21 mouse cellular contexts compared by ENCODE assay signal in the genomic region with DNA sequence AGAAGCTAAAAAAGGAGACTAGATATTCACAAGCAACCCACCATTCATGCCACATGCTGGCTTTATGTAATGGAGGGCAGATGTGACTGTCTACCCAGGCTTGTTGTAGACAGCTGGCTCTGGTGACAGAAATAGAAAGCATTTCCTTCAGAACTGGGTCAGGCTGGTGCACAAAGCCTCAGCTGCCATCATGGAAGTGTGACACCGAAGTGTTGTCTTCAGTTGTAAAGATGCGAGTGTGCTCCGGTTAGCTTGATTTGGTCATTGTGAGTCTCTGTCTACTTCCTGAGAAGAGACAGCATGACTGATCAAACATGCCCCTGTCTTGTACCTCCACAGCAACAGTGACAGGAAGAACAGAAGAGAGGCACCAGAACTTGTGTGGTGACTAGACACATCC.
DNase-seq lines count a peak whose midpoint lies in the region; ATAC-seq lines count a peak whose summit lies in the region.
"Had no signal": no experiment of that assay in that cellular context is flagged by ENCODE, and none has a peak within 500 bp of the region (broad histone marks: within the 10 kb centered on the region; RNA-seq: fewer than 3 reads in every experiment).

No protein-coding gene starts in this region.

- peak; percentile 42 to 86 for DNase-seq in frontal cortex, postnatal 36 days (ENCODE audit: low spot score in 2 of 2)
- no peak for DNase-seq in frontal cortex, postnatal 10 days (ENCODE audit: low spot score in 2 of 2)
- DNase-seq in CD4-positive, CD25-positive, alpha-beta regulatory T cell, adult 2 months (ENCODE audit: low read depth, low spot score), result peak; percentile 26
- DNase-seq in left cerebral cortex, postnatal 14 days (ENCODE audit: low spot score in 2 of 2), result peak; percentile 40 to 81
- DNase-seq in thymus, adult 18-20 months, result peak; percentile 38 to 71
- no peak for DNase-seq in hindbrain, embryonic 14.5 days (ENCODE audit: low spot score)
- DNase-seq: adrenal gland, adult 2 months; cerebellum, adult 9-10 months; embryo, embryonic 11 days; gastrocnemius, postnatal 25 days; heart, postnatal 36 days; kidney, adult 8-10 months; lung, postnatal 10 days had no signal

- no peak overlapping the region for H3K4me2 ChIP-seq in kidney, embryonic 16.5 days (replicated peaks; ENCODE audit: low read depth, low read length)
- no peak overlapping the region for H3K4me2 ChIP-seq in hindbrain, embryonic 14.5 days (replicated peaks)
- H3K4me2 ChIP-seq: forebrain, embryonic 13.5 days; heart, embryonic 12.5 days; limb, embryonic 13.5 days; liver, embryonic 15.5 days; neural tube, embryonic 15.5 days had no signal

- no peaks in the 10 kb centered on the region for H3K27me3 ChIP-seq in kidney, embryonic 16.5 days (ENCODE audit: insufficient read depth, low read length)
- no peaks in the 10 kb centered on the region for H3K27me3 ChIP-seq in hindbrain, embryonic 14.5 days (ENCODE audit: control insufficient read depth, insufficient read depth, low read length)
- H3K27me3 ChIP-seq: heart, embryonic 12.5 days; limb, embryonic 13.5 days; liver, embryonic 15.5 days; neural tube, embryonic 15.5 days had no signal

- 94% methylated on average over 3 of the region's 3 CpGs for WGBS in kidney, embryonic 16.5 days
- WGBS in hindbrain, embryonic 14.5 days, result 89% methylated on average over 3 of the region's 3 CpGs

- H3K27ac ChIP-seq in kidney, embryonic 16.5 days (ENCODE audit: low read length), result no peak overlapping the region
- no peak overlapping the region for H3K27ac ChIP-seq in hindbrain, embryonic 14.5 days
- H3K27ac ChIP-seq: forebrain, embryonic 13.5 days; layer of hippocampus, adult 2 months; liver, embryonic 15.5 days; neural tube, embryonic 15.5 days had no signal

- no peaks in the 10 kb centered on the region for H3K36me3 ChIP-seq in kidney, embryonic 16.5 days (ENCODE audit: insufficient read depth, low read length)
- H3K36me3 ChIP-seq in hindbrain, embryonic 14.5 days (replicated peaks; ENCODE audit: control insufficient read depth, insufficient read depth), result no peaks in the 10 kb centered on the region
- H3K36me3 ChIP-seq: heart, embryonic 12.5 days; limb, embryonic 13.5 days; liver, embryonic 15.5 days; neural tube, embryonic 15.5 days had no signal

- intact Hi-C loops in left cerebral cortex, postnatal 14 days (cut with DNase I), result no loop called here

- no peak overlapping the region for H3K9ac ChIP-seq in kidney, embryonic 16.5 days (replicated peaks; ENCODE audit: low read length)
- no peak overlapping the region for H3K9ac ChIP-seq in hindbrain, embryonic 14.5 days
- H3K9ac ChIP-seq: forebrain, embryonic 13.5 days; heart, embryonic 12.5 days; limb, embryonic 13.5 days; liver, embryonic 15.5 days; neural tube, embryonic 15.5 days had no signal

- H3K4me3 ChIP-seq in kidney, embryonic 16.5 days (ENCODE audit: low read length), result no peak overlapping the region
- no peak overlapping the region for H3K4me3 ChIP-seq in hindbrain, embryonic 14.5 days (replicated peaks; ENCODE audit: low read length)
- H3K4me3 ChIP-seq: forebrain, embryonic 13.5 days; heart, embryonic 12.5 days; layer of hippocampus, adult 2 months; limb, embryonic 13.5 days; liver, embryonic 15.5 days; neural tube, embryonic 15.5 days had no signal

- no peaks in the 10 kb centered on the region for H3K9me3 ChIP-seq in kidney, embryonic 16.5 days (ENCODE audit: low read length)
- H3K9me3 ChIP-seq in hindbrain, embryonic 14.5 days (ENCODE audit: control insufficient read depth, low read length), result no peaks in the 10 kb centered on the region
- H3K9me3 ChIP-seq: forebrain, embryonic 13.5 days; heart, embryonic 12.5 days; limb, embryonic 13.5 days; liver, embryonic 15.5 days; neural tube, embryonic 15.5 days had no signal

- no peak for ATAC-seq in activated CD4-positive, CD25-positive, alpha-beta regulatory T cell, adult 4 months
- no peak for ATAC-seq in kidney, embryonic 16.5 days (ENCODE audit: low FRiP score, low TSS enrichment)
- ATAC-seq in hindbrain, embryonic 14.5 days (ENCODE audit: low FRiP score), result no peak
- ATAC-seq: forebrain, embryonic 13.5 days had no signal

- no peaks in the 10 kb centered on the region for H3K4me1 ChIP-seq in kidney, embryonic 16.5 days (ENCODE audit: insufficient read depth, low read length)
- H3K4me1 ChIP-seq in hindbrain, embryonic 14.5 days (replicated peaks; ENCODE audit: control insufficient read depth, insufficient read depth, low read length), result no peaks in the 10 kb centered on the region
- H3K4me1 ChIP-seq: forebrain, embryonic 13.5 days; neural tube, embryonic 15.5 days had no signal

Comparison
In these comparisons a context has a peak if more than half of its experiments do, and no peak if none do; other contexts are left out.
1. DNase-seq: peak in frontal cortex, postnatal 36 days (2 of 2), CD4-positive, CD25-positive, alpha-beta regulatory T cell, adult 2 months (single experiment), left cerebral cortex, postnatal 14 days (2 of 2) and thymus, adult 18-20 months (2 of 2); none in frontal cortex, postnatal 10 days (0 of 2) and hindbrain, embryonic 14.5 days (single experiment).